Mouse (Mus musculus) forebrain, embryonic 16.5 days (tissue): ENCODE data around the gene Aamp. TPM values are rescaled to one million over a fixed set of nuclear protein-coding genes. Genes with fewer than 3 reads are reported as not detected.
"Not testable (repeated sequence)": the region's sequence is repeated elsewhere in the genome, so short reads cannot be mapped to it uniquely, and the experiment has no call there.

ENCODE experiments used
- ATAC-seq: fragments of 200-750 bp; cut with Nextera tagmentation; 2 replicates; pipeline ENCODE4 v1.8.0; 2017; ENCODE audit warnings: mild to moderate bottlenecking, moderate library complexity
- H3K27ac ChIP-seq: fragments of 300-500 bp; sonication (generic); 2 replicates; pipeline ENCODE4 v1.5.1; 2014; ENCODE audit warnings: low read length, control low read depth
- H3K27me3 ChIP-seq: fragments of 300-500 bp; sonication (generic); replicated peaks from 2 replicates; pipeline ENCODE4 v1.6.1; 2014; ENCODE audit warnings: low read length; ENCODE audit not compliant: control insufficient read depth, insufficient read depth
- H3K36me3 ChIP-seq: fragments of 300-500 bp; sonication (generic); 2 replicates; pipeline ENCODE4 v1.6.1; 2014; ENCODE audit not compliant: control insufficient read depth, insufficient read depth
- H3K4me1 ChIP-seq: fragments of 300-500 bp; sonication (generic); replicated peaks from 2 replicates; pipeline ENCODE4 v1.6.1; 2014; ENCODE audit warnings: low read length; ENCODE audit not compliant: control insufficient read depth, insufficient read depth
- H3K4me2 ChIP-seq: fragments of 300-500 bp; sonication (generic); 2 replicates; pipeline ENCODE4 v1.6.1; 2014; ENCODE audit warnings: mild to moderate bottlenecking, low read length, control low read depth
- H3K4me3 ChIP-seq: fragments of 300-500 bp; sonication (generic); replicated peaks from 2 replicates; pipeline ENCODE4 v1.5.1; 2014; ENCODE audit warnings: mild to moderate bottlenecking, low read length, control low read depth
- H3K9ac ChIP-seq: fragments of 300-500 bp; sonication (generic); replicated peaks from 2 replicates; pipeline ENCODE4 v1.6.1; 2014; ENCODE audit warnings: low read depth, low read length, control low read depth
- H3K9me3 ChIP-seq: fragments of 300-500 bp; sonication (generic); 2 replicates; pipeline ENCODE4 v1.6.1; 2016; ENCODE audit warnings: low read length; ENCODE audit not compliant: control insufficient read depth
- WGBS: fragments of 180-500 bp; shearing (Covaris S2); extraction: QIAGEN DNeasy Blood & Tissue Kit; methylation state at CpG from one replicate; pipeline ENCODE4 v1.1.7; 2014; 5-methylcytosine and 5-hydroxymethylcytosine counted together
- polyA plus RNA-seq: library from polyadenylated mRNA; unstranded; fragments of >200 nt; fragmentation: Nextera tagmentation; extraction: Ambion mirVana; gene quantifications from 2 replicates; pipeline ENCODE4 v1.2.1, GENCODE M21; 2015

The Aamp gene
- 216 and 225 TPM in 2 replicates for polyA plus RNA-seq

DNA sequence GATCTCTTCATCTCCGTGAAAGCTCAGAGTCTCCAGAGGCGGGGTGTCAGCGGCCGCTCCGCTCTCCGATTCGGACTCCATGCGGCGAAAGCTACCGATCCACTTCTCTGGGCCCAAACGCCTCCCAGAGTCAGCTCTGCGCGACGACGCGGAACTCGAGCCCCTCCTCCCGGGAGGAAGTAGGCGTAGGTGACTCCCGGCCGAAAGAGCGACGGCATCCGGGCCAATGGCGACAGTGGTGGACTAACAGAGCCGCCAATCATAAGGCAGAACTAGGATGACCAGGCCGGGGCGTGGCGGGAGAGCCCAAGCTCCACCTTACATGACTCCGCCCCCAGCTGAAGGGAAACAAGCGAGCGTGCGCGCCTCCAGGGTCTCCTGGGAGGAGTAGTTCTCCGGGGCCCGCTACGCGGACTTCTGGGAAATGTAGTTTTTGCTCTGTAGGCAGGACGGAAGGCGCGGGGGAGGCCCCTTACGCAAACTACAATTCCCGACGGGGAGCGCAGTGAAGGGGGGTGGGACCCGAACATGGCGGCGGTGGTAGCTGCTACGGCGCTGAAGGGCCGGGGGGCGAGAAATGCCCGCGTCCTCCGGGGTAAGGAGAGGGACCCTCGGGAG, at the start of gene Aamp, which contains the start of gene Pnkd:
TSS of gene Aamp (minus strand) at position 196 of the 618 bp plus-strand sequence.
TSS of gene Pnkd (plus strand) at position 388 of the 618 bp plus-strand sequence.
- ATAC-seq: peak; percentile 97
- Histone ChIP-seq H3K27ac (peak within 1 kb of the TSS; percentile 74), H3K27me3 (no peaks in the 10 kb centered on the region), H3K4me1 (peaks cover 23% of the 10 kb centered on the region), H3K9ac (peak within 1 kb of the TSS; percentile 88), H3K4me2 (peak within 1 kb of the TSS; percentile 84), H3K9me3 (no peaks in the 10 kb centered on the region), H3K36me3 (peaks cover 5% of the 10 kb centered on the region; the same call in 1 of the 2 replicates), H3K4me3 (peak within 1 kb of the TSS; percentile 87)
- under 1% methylated on average over 56 of the region's 56 CpGs for WGBS

DNA sequence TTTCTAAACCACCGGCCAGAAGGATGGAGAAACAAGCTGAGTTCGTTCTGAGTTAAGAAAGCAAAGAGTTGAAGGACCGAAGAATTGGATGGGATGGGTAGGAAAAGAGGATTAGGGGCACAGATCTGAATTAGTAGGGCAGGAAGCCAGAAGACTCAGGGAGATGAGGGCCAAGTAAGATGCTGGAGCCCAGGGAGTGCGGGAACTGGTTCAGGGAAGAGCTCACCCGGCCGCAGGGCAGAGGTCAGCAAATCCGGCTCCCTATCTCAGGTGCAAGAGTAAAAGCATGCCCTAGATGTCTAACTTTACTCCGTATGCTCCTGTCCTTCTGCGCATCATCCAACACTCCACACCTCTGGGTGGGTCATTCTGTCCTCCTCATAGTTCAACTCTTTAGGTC, 48.4 kb upstream of the Aamp start:
- peak overlapping the region; percentile 62 for H3K9ac ChIP-seq
- H3K4me2 ChIP-seq: peak overlapping the region; percentile 84
- peaks cover 25% of the 10 kb centered on the region for H3K4me1 ChIP-seq
- 2% methylated on average over 9 of the region's 9 CpGs for WGBS
- H3K4me3 ChIP-seq: peak overlapping the region; percentile 55
- no peaks in the 10 kb centered on the region for H3K36me3 ChIP-seq
- H3K27ac ChIP-seq: peak overlapping the region; percentile 70
- no peaks in the 10 kb centered on the region for H3K9me3 ChIP-seq
- H3K27me3 ChIP-seq: no peaks in the 10 kb centered on the region
- peak; percentile 9; the same call in 1 of the 2 replicates for ATAC-seq

DNA sequence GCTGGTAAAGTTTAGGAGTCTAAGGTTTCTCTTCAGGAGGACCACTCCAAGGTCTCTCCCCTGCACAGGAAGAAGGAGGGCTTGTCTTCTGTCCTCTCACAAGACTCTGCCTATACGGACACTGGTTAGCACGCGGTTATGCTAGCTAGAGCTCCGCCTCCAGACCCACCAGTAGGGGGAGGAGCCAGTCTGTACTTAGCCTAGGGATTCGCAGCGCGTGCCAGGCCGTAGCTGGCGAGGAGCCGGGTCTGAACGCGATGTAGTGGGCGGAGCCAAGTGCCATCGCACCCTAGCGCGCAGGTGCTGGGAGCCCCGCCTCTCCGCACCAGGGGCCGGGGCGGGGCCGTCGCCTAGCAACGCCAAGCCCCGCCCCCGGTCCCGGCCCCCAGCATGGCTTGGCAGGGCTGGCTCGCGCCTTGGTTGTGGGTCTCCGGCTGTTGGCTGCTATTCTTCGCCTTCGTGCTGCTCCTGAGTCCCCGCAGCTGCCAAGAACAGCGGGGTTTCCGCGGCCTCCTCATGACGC, 47.8 kb upstream of the Aamp start:
- H3K4me3 ChIP-seq: peak overlapping the region; percentile 55
- peak overlapping the region; percentile 70 for H3K27ac ChIP-seq
- H3K9me3 ChIP-seq: no peaks in the 10 kb centered on the region
- under 1% methylated on average over 36 of the region's 36 CpGs for WGBS
- H3K4me1 ChIP-seq: peaks cover 22% of the 10 kb centered on the region
- peak overlapping the region; percentile 62 for H3K9ac ChIP-seq
- no peaks in the 10 kb centered on the region for H3K36me3 ChIP-seq
- peak; percentile 96 for ATAC-seq
- no peaks in the 10 kb centered on the region for H3K27me3 ChIP-seq
- H3K4me2 ChIP-seq: peak overlapping the region; percentile 84

DNA sequence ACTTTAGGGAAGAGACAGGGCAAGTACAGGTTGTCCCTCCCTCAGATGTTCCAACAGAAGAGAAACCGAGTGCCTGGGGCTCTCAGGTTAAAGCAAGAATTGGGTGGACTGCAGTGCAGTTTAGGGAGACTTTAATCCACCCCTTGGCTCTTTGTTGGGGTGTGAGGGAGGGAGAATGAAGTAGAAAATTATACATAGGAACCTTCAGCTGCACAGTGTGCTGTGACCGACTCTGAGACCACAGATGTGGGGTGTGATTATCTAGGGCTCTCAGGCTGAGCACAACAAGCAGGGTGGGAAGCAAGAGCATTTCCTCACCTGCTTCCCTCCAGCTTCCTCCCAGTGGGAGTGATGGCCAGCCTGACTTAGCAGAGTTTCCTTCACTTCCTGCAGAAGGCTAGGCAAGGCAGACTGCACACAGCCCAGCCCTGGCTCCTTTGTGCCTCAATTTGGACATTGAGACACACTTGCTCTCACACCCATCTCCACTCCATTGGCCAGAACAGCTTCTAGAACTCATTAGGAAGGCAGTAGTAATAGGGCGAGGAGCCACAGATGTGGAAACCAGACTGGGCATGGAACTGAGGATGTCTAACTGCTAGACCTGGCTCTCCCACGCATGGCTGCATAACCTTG, 46.6 kb upstream of the Aamp start:
- no peak overlapping the region for H3K4me2 ChIP-seq
- whole genome bisulfite sequencing: 83% methylated on average over 4 of the region's 4 CpGs
- no peak overlapping the region for H3K27ac ChIP-seq
- no peak overlapping the region for H3K9ac ChIP-seq
- no peaks in the 10 kb centered on the region for H3K36me3 ChIP-seq
- ATAC-seq: no peak
- no peaks in the 10 kb centered on the region for H3K27me3 ChIP-seq
- H3K4me1 ChIP-seq: peaks cover 19% of the 10 kb centered on the region
- H3K4me3 ChIP-seq: no peak overlapping the region
- no peaks in the 10 kb centered on the region for H3K9me3 ChIP-seq

DNA sequence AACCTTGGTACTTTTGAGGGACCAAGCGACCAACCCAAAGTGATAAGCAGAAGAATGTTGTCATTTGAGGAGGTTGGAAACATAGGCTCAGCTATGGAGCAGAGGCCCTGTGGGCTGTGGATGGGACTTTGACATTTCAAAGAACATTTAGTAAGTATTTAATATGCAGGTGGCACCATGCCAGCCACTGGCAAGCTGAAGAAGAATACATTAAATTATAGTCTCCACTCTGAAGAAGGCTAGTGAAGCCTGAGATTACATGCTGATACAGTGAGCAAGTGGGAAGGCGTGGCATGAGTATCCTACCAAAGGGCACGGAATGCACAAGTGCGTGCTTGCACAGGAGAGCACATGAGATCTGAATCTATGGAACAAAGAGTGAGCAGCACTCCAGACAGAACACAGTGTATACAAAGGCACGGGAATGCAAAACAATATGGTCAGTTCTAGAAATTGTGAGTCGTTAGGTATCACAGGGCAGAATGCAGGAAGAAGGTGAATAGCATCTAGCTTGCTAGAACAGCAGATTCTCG, 45.4 kb upstream of the Aamp start:
- Histone ChIP-seq H3K27ac (no peak overlapping the region), H3K27me3 (no peaks in the 10 kb centered on the region), H3K9me3 (no peaks in the 10 kb centered on the region), H3K9ac (no peak overlapping the region), H3K4me2 (no peak overlapping the region), H3K36me3 (no peaks in the 10 kb centered on the region), H3K4me3 (no peak overlapping the region), H3K4me1 (peaks cover 19% of the 10 kb centered on the region)
- 57% methylated on average over 7 of the region's 7 CpGs for WGBS
- ATAC-seq: no peak

DNA sequence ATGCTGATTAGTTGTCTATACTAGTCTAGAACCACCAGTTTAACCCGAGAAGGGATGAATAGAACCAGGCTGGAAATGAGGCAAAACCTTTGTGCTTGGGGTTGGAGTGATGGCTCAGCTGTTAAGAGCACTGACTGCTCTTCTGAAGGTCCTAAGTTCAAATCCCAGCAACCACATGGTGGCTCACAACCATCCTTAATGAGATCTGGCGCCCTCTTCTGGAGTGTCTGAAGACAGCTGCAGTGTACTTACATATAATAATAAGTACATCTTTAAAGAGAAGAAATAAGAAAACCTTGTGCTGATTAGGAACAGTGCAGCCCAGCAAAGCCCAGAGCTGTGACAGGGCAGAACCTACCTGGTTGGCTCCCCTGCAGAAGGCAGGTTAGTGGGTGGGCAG, 42.4 kb upstream of the Aamp start:
- not testable (repeated sequence) for H3K4me2 ChIP-seq, H3K4me1 ChIP-seq, H3K4me3 ChIP-seq, H3K27ac ChIP-seq, H3K9ac ChIP-seq, H3K9me3 ChIP-seq, H3K27me3 ChIP-seq, ATAC-seq, H3K36me3 ChIP-seq
- 65% methylated on average over 2 of the region's 2 CpGs for WGBS

DNA sequence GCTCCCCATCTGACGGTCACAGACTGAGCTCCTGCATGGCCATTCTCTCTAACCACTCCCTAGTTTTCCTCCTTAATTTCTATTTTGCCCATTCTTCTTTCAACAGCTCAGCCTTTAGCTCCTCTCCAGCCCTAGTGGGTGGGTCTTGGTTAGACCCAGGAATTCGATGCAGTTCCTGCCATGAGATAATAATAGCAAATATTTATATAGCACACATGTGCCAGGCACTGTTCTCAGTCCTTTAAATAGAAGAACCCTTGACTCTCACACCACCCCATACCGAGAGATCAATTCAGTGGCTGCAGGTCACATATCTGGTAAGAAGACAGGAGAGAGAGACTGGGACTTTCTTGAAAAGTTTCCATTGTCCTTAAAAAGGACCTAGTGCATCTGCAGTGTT, 36.9 kb upstream of the Aamp start:
- Histone ChIP-seq H3K4me1 (no peaks in the 10 kb centered on the region), H3K27me3 (no peaks in the 10 kb centered on the region), H3K36me3 (no peaks in the 10 kb centered on the region), H3K27ac (no peak overlapping the region), H3K9ac (no peak overlapping the region), H3K4me3 (no peak overlapping the region), H3K9me3 (no peaks in the 10 kb centered on the region), H3K4me2 (no peak overlapping the region)
- no peak for ATAC-seq
- 88% methylated on average over 3 of the region's 3 CpGs for WGBS

DNA sequence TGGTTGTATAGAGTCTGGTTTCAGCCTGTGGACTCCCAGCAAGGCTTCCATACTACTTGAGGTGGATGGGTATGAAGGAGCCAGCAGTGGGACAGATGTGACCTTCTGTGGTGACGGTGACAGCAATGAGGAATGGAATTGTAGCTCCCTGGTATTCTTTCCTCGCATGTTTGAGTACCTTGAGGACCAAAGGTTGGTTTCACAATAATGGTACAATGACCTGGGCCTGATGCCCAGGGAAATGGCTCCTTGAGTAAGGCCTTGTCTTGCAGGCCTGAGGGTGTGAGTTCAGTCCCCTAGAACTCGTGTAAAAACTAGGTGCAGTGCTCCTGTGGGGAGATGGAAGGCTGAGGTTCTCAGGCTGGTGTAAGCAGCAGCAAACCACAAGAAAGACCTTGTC, 34.2 kb upstream of the Aamp start:
- Histone ChIP-seq H3K9ac (no peak overlapping the region), H3K27me3 (no peaks in the 10 kb centered on the region), H3K4me3 (no peak overlapping the region), H3K36me3 (no peaks in the 10 kb centered on the region), H3K27ac (no peak overlapping the region), H3K9me3 (no peaks in the 10 kb centered on the region), H3K4me2 (no peak overlapping the region), H3K4me1 (no peaks in the 10 kb centered on the region)
- 93% methylated on average over 3 of the region's 3 CpGs for WGBS
- ATAC-seq: no peak

DNA sequence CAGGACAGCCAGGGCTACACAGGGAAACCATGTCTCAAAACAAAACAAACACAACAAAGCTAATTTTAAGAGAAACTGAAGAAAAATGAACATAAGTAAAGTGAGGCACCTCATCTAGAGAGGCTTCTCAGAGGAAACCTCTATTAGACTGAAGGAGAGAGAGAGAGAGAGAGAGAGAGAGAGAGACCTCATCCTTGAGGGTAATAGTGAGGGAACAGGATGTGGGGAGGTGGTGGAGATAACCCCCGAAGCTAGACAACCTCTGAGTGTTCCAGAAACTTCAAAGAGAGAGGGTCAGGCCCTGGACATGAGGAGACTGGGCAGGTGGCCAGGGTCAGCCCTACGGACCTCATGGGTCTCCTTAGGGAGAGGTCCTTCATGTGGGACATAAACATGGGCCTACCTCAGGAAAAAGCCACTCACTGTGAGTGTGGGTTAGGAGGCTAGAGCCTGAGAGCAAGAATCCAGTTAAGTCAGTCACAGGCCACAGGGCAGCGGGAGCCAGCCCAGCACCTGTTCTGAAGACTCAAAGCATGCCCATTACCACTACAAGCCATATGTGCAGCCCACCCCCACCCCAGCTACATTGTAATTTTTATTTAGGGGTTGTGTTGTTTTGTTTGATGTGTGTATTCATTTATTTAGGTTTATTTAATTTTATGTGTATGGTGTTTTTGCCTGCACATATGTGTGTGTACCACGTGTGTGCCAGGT, 31.7 kb upstream of the Aamp start:
- Histone ChIP-seq H3K36me3 (no peaks in the 10 kb centered on the region), H3K4me2 (no peak overlapping the region), H3K9ac (no peak overlapping the region), H3K4me3 (no peak overlapping the region), H3K9me3 (no peaks in the 10 kb centered on the region), H3K27me3 (no peaks in the 10 kb centered on the region), H3K27ac (no peak overlapping the region), H3K4me1 (no peaks in the 10 kb centered on the region)
- WGBS: 87% methylated on average over 4 of the region's 4 CpGs
- ATAC-seq: no peak
